Mouse (Mus musculus) C2C12 (cell line): ENCODE measurements around the gene Specc1.

ENCODE experiments used
- CTCF ChIP-seq: IDR thresholded peaks from one replicate; pipeline ENCODE4 v1.5.1; 2011; ENCODE audit not compliant: control insufficient read depth, insufficient read depth, insufficient read length
- MYOD1 ChIP-seq: IDR thresholded peaks from one replicate; pipeline ENCODE4 v1.6.1; 2011; ENCODE audit warnings: low read depth; ENCODE audit not compliant: control insufficient read depth, insufficient read length

DNA sequence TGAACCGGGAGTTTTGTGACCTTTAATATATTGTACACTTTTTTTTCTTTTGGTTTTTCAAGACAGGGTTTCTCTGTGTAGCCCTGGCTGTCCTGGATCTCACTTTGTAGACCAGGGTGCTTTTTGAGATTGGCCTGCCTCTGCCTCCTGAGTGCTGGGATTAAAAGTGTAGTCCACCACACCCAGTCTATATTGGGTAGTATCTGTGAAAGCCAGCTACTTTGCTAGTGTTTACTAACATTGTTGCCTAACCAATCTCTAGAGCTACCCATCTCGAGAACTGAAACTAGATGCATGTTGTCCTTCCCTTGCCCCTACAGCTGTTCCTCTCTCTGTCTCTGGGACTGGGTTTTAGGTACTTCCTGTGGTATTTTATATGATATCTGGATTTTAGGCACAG, 3.5 kb downstream of the Specc1 start:
- TF ChIP-seq CTCF (no peak), MYOD1 (no peak)
